ENCODE assay signal across 16 mouse cellular contexts in the genomic region with DNA sequence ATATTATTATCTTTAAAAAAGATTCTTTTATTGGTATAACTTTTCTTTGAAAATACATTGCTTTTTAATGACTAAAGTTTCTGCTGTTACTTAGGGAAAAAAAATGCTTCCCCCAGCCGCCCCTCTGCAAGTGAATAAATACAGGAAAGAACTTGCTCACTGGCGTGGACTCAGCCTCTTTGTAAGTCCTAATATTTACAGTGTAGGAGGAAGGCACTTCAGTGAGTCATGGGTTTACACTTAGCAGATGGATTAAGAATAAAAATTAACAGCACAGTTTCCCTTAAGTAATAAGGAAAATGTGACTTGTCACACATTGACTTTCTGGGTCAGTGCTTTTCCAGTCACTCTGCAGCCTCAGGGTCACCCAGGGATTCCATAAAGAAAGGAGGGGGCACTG.
DNase-seq lines count a peak whose midpoint lies in the region; ATAC-seq and TF ChIP-seq lines count a peak whose summit lies in the region.
"Had no signal": no experiment of that assay in that cellular context is flagged by ENCODE, and none has a peak within 500 bp of the region (broad histone marks: within the 10 kb centered on the region; RNA-seq: fewer than 3 reads in every experiment).

No protein-coding gene starts in this region.

- no peaks in the 10 kb centered on the region for H3K9me3 ChIP-seq in liver, embryonic 11.5 days (ENCODE audit: control insufficient read depth, low read length)
- H3K9me3 ChIP-seq in embryonic facial prominence, embryonic 14.5 days (ENCODE audit: control insufficient read depth, low read length): no peaks in the 10 kb centered on the region
- H3K9me3 ChIP-seq in limb, embryonic 14.5 days (ENCODE audit: control insufficient read depth, low read length): no peaks in the 10 kb centered on the region
- no peaks in the 10 kb centered on the region for H3K9me3 ChIP-seq in stomach, embryonic 15.5 days
- H3K9me3 ChIP-seq: forebrain, embryonic 15.5 days; hindbrain, embryonic 15.5 days; neural tube, embryonic 12.5 days had no signal

- no peak overlapping the region for H3K27ac ChIP-seq in liver, adult 2 months (replicated peaks; ENCODE audit: insufficient read depth, low read depth, low read length)
- no peak overlapping the region for H3K27ac ChIP-seq in liver, embryonic 11.5 days (ENCODE audit: low read depth, low read length)
- H3K27ac ChIP-seq in embryonic facial prominence, embryonic 14.5 days (replicated peaks; ENCODE audit: low read depth, low read length): peak overlapping the region; percentile 53
- no peak overlapping the region for H3K27ac ChIP-seq in limb, embryonic 14.5 days (replicated peaks; ENCODE audit: low read depth, low read length)
- H3K27ac ChIP-seq in stomach, embryonic 15.5 days: peak overlapping the region; percentile 75
- H3K27ac ChIP-seq: forebrain, embryonic 15.5 days; hindbrain, embryonic 15.5 days; liver, embryonic 14.5 days; neural tube, embryonic 12.5 days had no signal

- ATAC-seq in liver, embryonic 11.5 days (replicated peaks; ENCODE audit: low FRiP score): no peak
- no peak for ATAC-seq in embryonic facial prominence, embryonic 14.5 days (ENCODE audit: low read depth)
- 0 out of 2 replicates have a peak, but pooled peaks have one; percentile 13 for ATAC-seq in limb, embryonic 14.5 days (ENCODE audit: low FRiP score, low read depth)
- peak; percentile 73; the same call in 1 of the 2 replicates for ATAC-seq in stomach, embryonic 15.5 days (ENCODE audit: insufficient read depth, low FRiP score, low read depth)
- ATAC-seq: forebrain, embryonic 15.5 days had no signal

- peak; percentile 9 for DNase-seq in liver, adult 2 months (ENCODE audit: extremely low read depth, low read depth, low spot score)
- no peak for DNase-seq in liver, embryonic 11.5 days (ENCODE audit: low spot score)
- peak; percentile 56 for DNase-seq in embryonic facial prominence, embryonic 14.5 days (ENCODE audit: low spot score)
- DNase-seq in limb, embryonic 14.5 days (ENCODE audit: low spot score): no peak
- DNase-seq in urinary bladder, postnatal 4 days (ENCODE audit: low spot score in 2 of 2): no peak
- DNase-seq in urinary bladder, adult 2 months (ENCODE audit: low spot score): no peak
- DNase-seq: cerebellum, adult 8-10 months; gastrocnemius, postnatal 14 days; kidney, adult 18-20 months; layer of hippocampus, postnatal 36 days had no signal

- no peak overlapping the region for H3K4me2 ChIP-seq in liver, embryonic 11.5 days
- H3K4me2 ChIP-seq in embryonic facial prominence, embryonic 14.5 days (ENCODE audit: low read depth, low read length): no peak overlapping the region
- H3K4me2 ChIP-seq in limb, embryonic 14.5 days (replicated peaks; ENCODE audit: low read depth, low read length, severe bottlenecking): no peak overlapping the region
- no peak overlapping the region for H3K4me2 ChIP-seq in stomach, embryonic 15.5 days
- H3K4me2 ChIP-seq: forebrain, embryonic 15.5 days; hindbrain, embryonic 15.5 days; midbrain, embryonic 11.5 days; neural tube, embryonic 12.5 days had no signal

- H3K79me2 ChIP-seq in liver, adult 2 months (ENCODE audit: control insufficient read depth, insufficient read depth, low read length): no peaks in the 10 kb centered on the region

- H3K9ac ChIP-seq in liver, adult 2 months (ENCODE audit: low read depth, low read length): no peak overlapping the region
- H3K9ac ChIP-seq in liver, embryonic 11.5 days (ENCODE audit: low read depth, low read length): no peak overlapping the region
- H3K9ac ChIP-seq in embryonic facial prominence, embryonic 14.5 days (ENCODE audit: low read depth, low read length): no peak overlapping the region
- H3K9ac ChIP-seq in limb, embryonic 14.5 days (ENCODE audit: low read depth, low read length, severe bottlenecking): no peak overlapping the region
- no peak overlapping the region for H3K9ac ChIP-seq in stomach, embryonic 15.5 days
- H3K9ac ChIP-seq: forebrain, embryonic 15.5 days; hindbrain, embryonic 15.5 days; liver, embryonic 14.5 days; neural tube, embryonic 12.5 days had no signal

- H3K4me1 ChIP-seq in liver, adult 2 months (ENCODE audit: control insufficient read depth, insufficient read depth, low read length): no peaks in the 10 kb centered on the region
- H3K4me1 ChIP-seq in liver, embryonic 11.5 days (replicated peaks; ENCODE audit: control insufficient read depth, insufficient read depth, low read length): no peaks in the 10 kb centered on the region
- H3K4me1 ChIP-seq in embryonic facial prominence, embryonic 14.5 days (ENCODE audit: control insufficient read depth, insufficient read depth, low read length): peaks cover 7% of the 10 kb centered on the region; the same call in 1 of the 2 replicates
- peaks cover 30% of the 10 kb centered on the region for H3K4me1 ChIP-seq in limb, embryonic 14.5 days (ENCODE audit: control insufficient read depth, insufficient read depth, low read length)
- H3K4me1 ChIP-seq in stomach, embryonic 15.5 days: peaks cover 17% of the 10 kb centered on the region
- H3K4me1 ChIP-seq: hindbrain, embryonic 15.5 days; neural tube, embryonic 12.5 days had no signal

- H3K4me3 ChIP-seq in liver, adult 2 months (ENCODE audit: insufficient read depth, low read depth, low read length): no peak overlapping the region
- H3K4me3 ChIP-seq in liver, embryonic 11.5 days (ENCODE audit: low read depth, low read length): no peak overlapping the region
- no peak overlapping the region for H3K4me3 ChIP-seq in embryonic facial prominence, embryonic 14.5 days (ENCODE audit: low read depth, low read length)
- H3K4me3 ChIP-seq in limb, embryonic 14.5 days (replicated peaks; ENCODE audit: low read length): no peak overlapping the region
- no peak overlapping the region for H3K4me3 ChIP-seq in stomach, embryonic 15.5 days (replicated peaks)
- H3K4me3 ChIP-seq: forebrain, embryonic 15.5 days; hindbrain, embryonic 15.5 days; neural tube, embryonic 12.5 days had no signal

- no peak for TF ChIP-seq POLR2A in liver, adult 2 months (IDR thresholded peaks at IDR 0.05; ENCODE audit: extremely low read depth, insufficient read depth, low read length)
- TF ChIP-seq POLR2A in limb, embryonic 14.5 days (IDR thresholded peaks at IDR 0.05; ENCODE audit: borderline replicate concordance, extremely low read depth, insufficient read depth, insufficient read length): no peak

- no peak for TF ChIP-seq CTCF in liver, adult 2 months (IDR thresholded peaks at IDR 0.05; ENCODE audit: low read depth, low read length)

- WGBS in liver, adult 2 months: 52% methylated on average over 2 of the region's 2 CpGs
- 51% methylated on average over 2 of the region's 2 CpGs for WGBS in liver, embryonic 11.5 days
- 27% methylated on average over 2 of the region's 2 CpGs for WGBS in embryonic facial prominence, embryonic 14.5 days
- 26% methylated on average over 2 of the region's 2 CpGs for WGBS in limb, embryonic 14.5 days
- 10% methylated on average over 2 of the region's 2 CpGs for WGBS in stomach, embryonic 15.5 days

- no peaks in the 10 kb centered on the region for H3K36me3 ChIP-seq in liver, adult 2 months (ENCODE audit: control insufficient read depth, insufficient read depth, low read length)
- no peaks in the 10 kb centered on the region for H3K36me3 ChIP-seq in liver, embryonic 11.5 days (ENCODE audit: control insufficient read depth, insufficient read depth, low read length)
- no peaks in the 10 kb centered on the region for H3K36me3 ChIP-seq in embryonic facial prominence, embryonic 14.5 days (ENCODE audit: control insufficient read depth, insufficient read depth, low read length)
- no peaks in the 10 kb centered on the region for H3K36me3 ChIP-seq in limb, embryonic 14.5 days (ENCODE audit: control insufficient read depth, insufficient read depth, low read length)
- no peaks in the 10 kb centered on the region for H3K36me3 ChIP-seq in stomach, embryonic 15.5 days
- H3K36me3 ChIP-seq: forebrain, embryonic 15.5 days; hindbrain, embryonic 15.5 days; neural tube, embryonic 12.5 days had no signal

- H3K27me3 ChIP-seq in liver, adult 2 months (ENCODE audit: control insufficient read depth, insufficient read depth, low read length): no peaks in the 10 kb centered on the region
- no peaks in the 10 kb centered on the region; the same call in 1 of the 2 replicates for H3K27me3 ChIP-seq in liver, embryonic 11.5 days (replicated peaks; ENCODE audit: control insufficient read depth, insufficient read depth, low read length)
- no peaks in the 10 kb centered on the region for H3K27me3 ChIP-seq in embryonic facial prominence, embryonic 14.5 days (replicated peaks; ENCODE audit: control insufficient read depth, insufficient read depth, low read length)
- H3K27me3 ChIP-seq in limb, embryonic 14.5 days (ENCODE audit: control insufficient read depth, insufficient read depth, low read length): no peaks in the 10 kb centered on the region
- no peaks in the 10 kb centered on the region for H3K27me3 ChIP-seq in stomach, embryonic 15.5 days (replicated peaks)
- H3K27me3 ChIP-seq: forebrain, embryonic 15.5 days; hindbrain, embryonic 15.5 days; neural tube, embryonic 12.5 days had no signal

Comparison
In these comparisons a context has a peak if more than half of its experiments do, and no peak if none do; other contexts are left out.
1. DNase-seq: peak in liver, adult 2 months (single experiment) and embryonic facial prominence, embryonic 14.5 days (single experiment); none in liver, embryonic 11.5 days (single experiment), limb, embryonic 14.5 days (single experiment), urinary bladder, postnatal 4 days (0 of 2) and urinary bladder, adult 2 months (single experiment).
2. H3K27ac ChIP-seq: peak in embryonic facial prominence, embryonic 14.5 days (single experiment) and stomach, embryonic 15.5 days (single experiment); none in liver, adult 2 months (single experiment), liver, embryonic 11.5 days (single experiment) and limb, embryonic 14.5 days (single experiment).
3. ATAC-seq: peak in limb, embryonic 14.5 days (single experiment) and stomach, embryonic 15.5 days (single experiment); none in liver, embryonic 11.5 days (single experiment) and embryonic facial prominence, embryonic 14.5 days (single experiment).